Mouse (Mus musculus): ENCODE results near the gene Arhgap15.

GRCm38 (mm10) chr2:44323813-44324212 lies 575.2 kb downstream of the Arhgap15 start:
- TF ChIP-seq CTCF (IDR thresholded peaks at IDR 0.05; ENCODE audit: extremely low read depth, insufficient read depth, insufficient read length, insufficient replicate concordance) (no peak), POLR2A (IDR thresholded peaks at IDR 0.05; ENCODE audit: low read depth, low read length) (no peak)
